Mouse (Mus musculus): Measurements from ENCODE around the gene Gm20547. TPM values are rescaled to one million over a fixed set of nuclear protein-coding genes. Genes with fewer than 3 reads are reported as not detected.
A peak's percentile ranks its signal among the peaks of the same experiment; 100 is the strongest.

Gene Gm20547
- total RNA-seq, 1 experiment from 2014 or later = not detected

DNA sequence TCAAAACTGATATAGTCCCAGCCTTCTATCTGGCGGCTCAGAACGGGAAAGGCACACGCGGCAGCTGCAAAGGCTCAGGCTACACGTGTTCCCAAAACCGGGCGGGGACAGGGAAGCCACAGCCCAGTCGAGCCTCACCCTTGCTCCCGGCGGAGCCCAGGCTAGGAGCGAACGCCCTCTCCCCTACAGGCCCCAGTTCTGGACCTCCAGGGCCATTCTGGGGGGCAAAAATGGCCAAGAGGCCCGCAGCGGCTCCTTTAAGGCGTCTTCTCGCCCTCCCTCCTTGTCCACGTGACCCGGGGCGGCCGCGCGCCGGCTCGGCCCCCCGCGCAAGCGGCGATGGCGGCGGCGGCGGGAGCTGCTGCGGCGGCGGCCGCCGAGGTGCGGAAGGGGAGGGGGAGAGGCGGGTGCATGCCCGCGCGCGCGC, 16.3 kb upstream of the Gm20547 start, which contains the start of the genes C2 and Ehmt2:
Gene C2, minus strand, starts transcription at position 106 of the 427 bp plus-strand sequence.
Gene Ehmt2, plus strand, starts transcription at position 310 of the 427 bp plus-strand sequence.
- ATAC-seq (replicated peaks; ENCODE audit: insufficient number of reproducible peaks, low FRiP score, low TSS enrichment, poor library complexity, severe bottlenecking) = peak; percentile 22

DNA sequence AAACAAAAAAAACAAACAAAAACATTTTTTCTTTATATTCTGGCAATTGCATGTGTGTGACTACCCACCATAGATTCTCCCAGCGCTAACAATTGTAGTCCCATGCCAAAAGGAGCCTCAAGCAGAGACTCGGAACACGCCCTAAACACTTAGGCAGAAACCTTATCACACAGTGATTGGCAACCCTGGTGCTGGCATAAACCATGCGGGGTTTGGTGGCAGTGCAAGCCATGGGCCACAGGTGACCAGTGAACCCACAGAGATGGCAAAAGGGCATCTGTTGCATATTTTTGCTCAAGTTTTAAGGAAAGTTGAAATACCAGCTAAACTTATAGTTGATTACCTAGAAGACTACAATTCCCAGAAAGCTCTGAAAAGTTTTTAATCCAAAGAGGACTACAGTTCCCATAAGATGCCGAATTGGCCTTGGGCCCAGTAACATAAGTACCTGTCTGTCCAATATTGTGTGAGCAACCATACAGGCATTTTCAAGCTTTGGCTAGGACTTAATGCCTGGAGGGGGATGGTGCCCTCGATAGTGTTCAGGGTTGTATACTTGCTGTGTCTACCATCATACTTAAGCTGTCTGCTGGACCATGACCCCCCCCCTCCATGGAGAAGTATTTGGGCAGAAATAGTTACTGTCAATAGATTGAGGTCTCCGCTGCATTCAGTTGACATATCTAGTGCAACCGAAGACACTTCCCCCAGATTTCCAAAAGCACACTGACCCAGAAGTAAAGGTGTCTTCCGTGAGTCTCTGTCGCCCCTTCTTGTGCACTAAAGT, 15.7 kb upstream of the Gm20547 start:
- no peak for ATAC-seq (replicated peaks; ENCODE audit: insufficient number of reproducible peaks, low FRiP score, low TSS enrichment, poor library complexity, severe bottlenecking)

DNA sequence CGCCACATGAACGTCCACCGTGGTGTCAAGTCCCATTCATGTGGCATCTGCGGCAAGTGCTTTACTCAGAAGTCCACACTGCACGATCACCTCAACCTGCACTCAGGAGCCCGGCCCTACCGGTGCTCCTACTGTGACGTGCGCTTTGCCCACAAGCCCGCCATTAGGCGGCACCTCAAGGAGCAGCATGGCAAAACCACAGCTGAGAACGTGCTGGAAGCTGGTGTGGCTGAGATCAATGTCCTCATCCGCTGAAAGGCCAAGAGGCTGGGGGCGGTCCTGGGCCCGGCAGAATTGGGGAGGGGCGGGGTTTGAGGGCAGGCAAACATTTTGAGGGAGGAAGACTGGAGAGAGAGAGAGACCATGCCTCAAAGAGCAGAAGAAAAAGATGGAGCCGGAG, 14.5 kb upstream of the Gm20547 start:
- no peak for ATAC-seq (replicated peaks; ENCODE audit: insufficient number of reproducible peaks, low FRiP score, low TSS enrichment, poor library complexity, severe bottlenecking)

DNA sequence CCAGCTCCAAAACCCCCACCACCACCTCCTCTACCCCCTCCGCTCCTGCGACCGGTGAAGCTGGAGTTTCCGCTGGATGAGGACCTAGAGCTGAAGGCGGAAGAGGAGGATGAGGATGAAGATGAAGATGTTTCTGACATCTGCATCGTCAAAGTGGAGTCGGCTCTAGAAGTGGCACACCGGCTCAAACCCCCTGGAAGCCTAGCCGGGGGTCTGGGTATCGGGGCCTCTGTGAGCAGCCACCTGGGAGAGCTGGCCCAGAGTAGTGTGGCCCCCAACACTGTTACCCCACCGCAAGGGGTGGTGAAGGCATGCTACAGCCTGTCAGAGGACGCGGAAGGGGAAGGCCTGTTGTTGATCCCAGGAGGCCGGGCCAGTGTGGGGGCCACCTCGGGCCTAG, 13.9 kb upstream of the Gm20547 start:
- ATAC-seq (replicated peaks; ENCODE audit: insufficient number of reproducible peaks, low FRiP score, low TSS enrichment, poor library complexity, severe bottlenecking) = no peak

DNA sequence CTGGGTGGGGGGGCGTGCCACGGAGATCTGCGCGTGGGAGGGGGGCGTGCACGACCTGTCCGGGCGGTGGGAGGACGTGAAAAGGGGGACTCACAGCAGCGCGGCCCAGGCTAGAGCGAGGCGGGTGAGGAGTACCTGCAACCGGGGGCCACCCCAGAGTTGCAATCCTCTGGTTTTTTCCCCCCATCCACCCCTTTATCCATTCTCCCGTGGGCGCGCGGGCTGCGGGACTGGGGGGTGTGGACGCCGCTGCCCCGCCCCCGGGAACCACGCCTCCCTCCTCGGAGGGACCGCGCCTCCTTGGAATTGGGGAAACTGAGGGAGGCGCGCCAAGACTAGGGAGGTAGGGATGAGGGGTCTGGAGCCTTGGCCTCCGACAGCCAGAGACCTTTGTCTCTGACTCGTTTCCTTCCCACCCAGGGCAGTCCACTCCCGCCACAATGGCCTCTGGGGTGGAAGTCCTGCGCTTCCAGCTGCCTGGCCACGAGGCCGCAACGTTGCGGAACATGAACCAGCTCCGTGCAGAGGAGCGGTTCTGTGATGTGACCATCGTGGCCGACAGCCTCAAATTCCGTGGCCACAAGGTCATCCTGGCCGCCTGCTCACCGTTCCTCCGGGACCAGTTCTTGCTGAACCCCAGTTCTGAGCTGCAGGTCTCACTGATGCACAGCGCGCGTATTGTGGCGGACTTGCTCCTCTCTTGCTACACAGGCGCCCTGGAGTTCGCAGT, 13.1 kb upstream of the Gm20547 start:
- no peak for ATAC-seq (replicated peaks; ENCODE audit: insufficient number of reproducible peaks, low FRiP score, low TSS enrichment, poor library complexity, severe bottlenecking)

DNA sequence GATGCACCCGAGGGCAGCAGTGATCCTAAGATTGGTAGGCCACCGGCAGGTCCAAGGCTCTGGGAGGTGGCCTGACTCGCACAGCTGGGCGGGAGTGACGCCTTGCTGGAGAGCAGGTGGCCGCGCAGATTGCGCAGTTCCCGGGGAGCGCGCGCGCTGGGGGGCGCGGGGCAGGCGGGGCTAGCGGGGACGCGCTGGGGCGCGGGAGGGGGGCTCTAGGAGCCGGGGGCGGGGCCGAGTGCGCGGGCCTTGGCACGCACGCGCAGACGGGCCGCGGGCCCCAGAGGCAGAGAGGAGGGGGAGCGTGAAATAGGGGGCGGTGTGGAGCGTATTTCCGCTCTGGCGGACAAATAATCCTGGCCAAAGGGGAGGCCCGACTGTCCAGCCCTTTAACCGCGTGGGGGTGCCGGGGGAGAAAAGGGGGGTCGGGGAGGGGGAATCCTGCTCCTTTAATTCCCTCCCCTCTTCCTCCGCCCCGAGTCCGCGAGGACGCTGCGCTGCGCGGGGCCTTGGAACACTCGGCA, 12.3 kb upstream of the Gm20547 start:
- ATAC-seq (replicated peaks; ENCODE audit: insufficient number of reproducible peaks, low FRiP score, low TSS enrichment, poor library complexity, severe bottlenecking) = peak; percentile 69

DNA sequence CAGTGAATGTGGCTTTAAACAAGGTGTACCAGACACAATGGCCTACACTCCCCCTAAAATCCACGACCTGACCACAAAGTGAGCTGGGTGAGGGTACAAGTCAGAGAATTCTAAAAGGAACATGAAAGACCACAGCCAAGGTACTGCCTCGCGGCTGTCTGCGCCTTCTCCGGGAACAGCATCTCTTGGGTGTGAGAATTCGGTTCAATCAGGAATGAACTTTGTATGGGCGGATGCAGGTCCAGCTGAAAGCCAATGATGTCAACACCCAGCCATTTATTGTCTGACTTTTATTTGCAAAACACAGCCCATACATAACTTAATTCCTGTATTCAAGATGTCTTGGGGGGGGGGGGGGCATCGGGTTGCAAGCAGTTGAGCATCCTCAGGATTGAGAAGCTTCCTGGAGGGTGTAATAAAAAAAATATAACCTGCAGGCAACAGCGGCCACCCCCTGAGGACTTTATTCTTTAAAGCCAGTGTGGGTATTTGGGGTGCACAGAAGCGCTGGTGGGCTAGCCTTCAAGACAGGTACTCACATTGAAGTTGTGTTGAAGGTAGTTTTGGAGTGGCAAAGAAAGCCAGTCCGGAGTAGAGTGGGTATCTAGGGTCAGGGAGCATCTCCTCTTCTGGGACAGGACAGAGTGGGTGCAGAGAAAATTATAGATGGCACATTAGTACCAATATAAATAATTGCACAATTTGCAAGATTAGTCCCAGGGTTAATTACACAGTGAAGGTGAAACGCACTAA, 11.4 kb upstream of the Gm20547 start:
- no peak for ATAC-seq (replicated peaks; ENCODE audit: insufficient number of reproducible peaks, low FRiP score, low TSS enrichment, poor library complexity, severe bottlenecking)

DNA sequence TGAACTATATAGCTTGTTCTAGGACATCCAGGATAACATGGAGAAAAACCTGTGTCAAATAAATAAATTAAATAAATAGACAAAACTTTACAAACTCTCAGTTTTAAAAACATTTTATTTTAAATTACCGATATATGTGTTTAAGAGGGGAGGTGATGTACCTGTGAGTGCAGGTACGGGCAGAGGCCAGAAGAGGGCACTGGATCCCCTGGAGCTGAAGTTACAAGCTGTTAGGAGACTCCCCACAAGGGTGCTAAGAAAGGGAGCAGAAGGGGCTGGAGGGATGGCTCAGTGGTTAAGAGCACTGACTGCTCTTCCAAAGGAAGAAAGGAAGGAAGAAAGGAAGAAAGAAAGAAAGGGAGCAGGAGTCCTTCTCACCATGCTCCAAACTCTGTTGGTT, 9.5 kb upstream of the Gm20547 start:
- no peak for ATAC-seq (replicated peaks; ENCODE audit: insufficient number of reproducible peaks, low FRiP score, low TSS enrichment, poor library complexity, severe bottlenecking)

DNA sequence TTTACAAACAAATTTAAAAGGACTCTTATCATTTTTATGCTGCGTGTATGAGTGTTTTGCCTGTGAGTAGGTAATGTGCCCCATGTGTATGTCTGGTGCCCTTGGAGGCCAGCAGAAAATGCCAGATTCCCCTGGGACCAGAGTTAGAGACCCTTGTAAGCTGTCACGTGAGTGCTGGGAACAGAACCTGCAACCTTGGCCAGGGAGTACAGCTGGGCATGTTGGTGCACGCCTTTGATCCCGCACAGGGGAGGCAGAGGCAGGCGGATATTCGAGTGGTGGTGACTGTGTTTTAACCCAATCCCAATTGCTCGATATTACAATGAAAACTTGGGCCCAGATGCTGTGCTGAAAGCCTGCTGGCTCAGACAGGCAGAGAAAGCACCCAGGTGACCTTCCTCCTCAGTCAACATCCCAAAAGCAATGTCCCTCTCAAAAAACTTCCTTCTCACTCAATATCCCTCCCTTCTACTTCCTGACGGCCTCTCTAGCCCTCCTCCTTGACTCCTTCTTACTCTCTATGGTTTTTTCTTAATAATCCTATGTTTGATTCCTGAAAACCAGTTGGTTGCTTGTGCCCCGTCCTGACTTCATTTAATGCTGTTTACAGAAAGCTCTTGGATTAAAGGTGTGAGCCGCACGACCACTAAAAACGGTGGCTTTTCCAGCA, 8.4 kb upstream of the Gm20547 start:
- ATAC-seq (replicated peaks; ENCODE audit: insufficient number of reproducible peaks, low FRiP score, low TSS enrichment, poor library complexity, severe bottlenecking) = no peak

DNA sequence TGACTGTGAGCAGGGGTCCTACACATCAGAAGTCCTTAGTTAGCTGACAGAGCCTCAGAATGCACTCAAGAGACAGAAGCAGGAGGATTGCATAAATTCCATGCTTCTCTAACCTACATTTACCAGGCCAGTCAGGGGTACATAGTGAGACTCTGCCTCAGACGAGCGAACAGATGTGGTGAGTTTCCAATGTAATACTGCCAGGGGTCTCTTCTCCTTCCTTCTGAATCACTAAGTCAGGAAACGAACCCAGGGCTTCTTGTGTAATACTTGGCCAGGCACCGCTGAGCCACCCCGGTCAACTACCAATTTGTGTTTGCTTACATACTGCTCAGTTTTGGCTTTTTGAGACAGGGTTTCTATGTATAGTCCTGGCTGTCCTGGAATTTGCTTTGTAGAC, 6.1 kb upstream of the Gm20547 start:
- no peak for ATAC-seq (replicated peaks; ENCODE audit: insufficient number of reproducible peaks, low FRiP score, low TSS enrichment, poor library complexity, severe bottlenecking)

DNA sequence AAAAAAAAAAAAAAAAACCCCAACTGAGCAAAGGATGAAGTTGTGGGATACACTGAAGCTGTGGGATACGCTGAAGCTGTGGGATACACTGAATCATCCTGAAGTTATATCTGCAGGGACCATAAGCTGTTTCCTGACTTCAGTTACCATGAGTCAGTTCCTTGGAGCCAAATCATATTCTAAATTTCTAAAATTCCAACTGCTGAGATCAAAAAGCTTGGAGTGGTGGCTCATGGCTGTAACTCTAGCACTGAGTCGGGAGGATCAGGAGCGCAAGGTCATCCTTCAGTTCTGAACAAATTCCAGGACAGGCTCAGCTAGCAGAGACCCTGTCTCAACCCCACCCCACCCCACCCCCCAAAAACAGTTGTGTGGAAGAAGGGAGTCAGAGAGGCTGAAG, 3.8 kb upstream of the Gm20547 start:
- ATAC-seq (replicated peaks; ENCODE audit: insufficient number of reproducible peaks, low FRiP score, low TSS enrichment, poor library complexity, severe bottlenecking) = no peak

DNA sequence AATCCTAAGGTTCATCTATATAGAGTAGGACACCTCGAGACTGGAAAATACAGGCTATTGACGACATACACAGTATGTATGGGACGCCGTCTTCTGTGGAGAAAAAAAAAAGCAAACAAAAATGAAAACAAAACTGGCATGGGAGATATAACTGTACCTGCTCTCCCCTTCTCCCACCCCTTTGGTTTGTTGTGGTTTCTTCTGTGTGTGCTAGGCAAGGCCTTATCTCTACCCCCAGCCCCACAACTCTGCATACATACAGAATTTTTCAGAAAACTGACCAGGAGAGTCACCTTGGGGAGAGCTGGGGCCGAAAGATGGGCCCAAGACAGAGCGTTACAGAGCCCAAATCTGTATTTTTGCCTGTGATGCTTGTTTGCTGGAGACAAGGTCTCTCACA, 2.9 kb upstream of the Gm20547 start:
- no peak for ATAC-seq (replicated peaks; ENCODE audit: insufficient number of reproducible peaks, low FRiP score, low TSS enrichment, poor library complexity, severe bottlenecking)

DNA sequence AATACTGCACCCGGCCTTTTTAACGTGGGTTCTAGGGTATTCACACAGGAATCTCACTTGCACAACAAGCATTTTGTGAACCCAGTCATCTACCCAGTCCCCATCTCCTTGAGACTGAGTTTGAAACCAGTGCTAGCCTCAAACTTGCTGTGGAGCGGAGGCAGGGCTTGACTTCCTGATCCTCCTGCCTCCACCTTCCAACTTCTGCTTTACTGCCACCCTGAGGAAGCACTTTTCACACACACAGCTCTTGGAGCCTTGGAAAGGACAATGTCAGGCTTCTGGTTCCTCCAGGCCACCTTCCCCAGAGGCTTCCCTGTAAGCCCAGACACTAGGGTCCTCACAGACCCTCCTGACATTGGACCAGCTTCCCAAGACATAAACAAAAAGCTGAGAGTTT, 1.5 kb upstream of the Gm20547 start:
- ATAC-seq (replicated peaks; ENCODE audit: insufficient number of reproducible peaks, low FRiP score, low TSS enrichment, poor library complexity, severe bottlenecking) = peak; percentile 65; the same call in 1 of the 2 replicates

DNA sequence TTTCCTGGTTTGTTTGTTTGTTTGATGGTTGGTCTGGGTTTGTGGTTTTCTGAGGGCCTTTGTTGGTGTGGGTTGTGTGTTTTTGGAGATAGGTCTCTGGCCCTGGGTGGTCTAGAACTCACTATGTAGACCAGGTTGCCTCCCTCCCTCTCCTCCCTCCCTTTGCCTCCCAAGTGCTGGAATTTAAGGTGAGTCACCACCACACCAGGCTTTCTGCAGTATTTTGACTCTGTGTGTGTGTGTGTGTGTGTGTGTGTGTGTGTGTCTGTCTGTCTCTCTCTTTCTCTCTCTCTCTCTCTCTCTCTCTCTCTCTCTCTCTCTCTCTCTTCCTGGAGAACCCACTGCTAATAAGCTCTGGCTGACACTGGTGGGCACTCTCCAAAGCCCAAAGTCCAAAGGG, 676 bp downstream of the Gm20547 start:
- no peak for ATAC-seq (replicated peaks; ENCODE audit: insufficient number of reproducible peaks, low FRiP score, low TSS enrichment, poor library complexity, severe bottlenecking)

DNA sequence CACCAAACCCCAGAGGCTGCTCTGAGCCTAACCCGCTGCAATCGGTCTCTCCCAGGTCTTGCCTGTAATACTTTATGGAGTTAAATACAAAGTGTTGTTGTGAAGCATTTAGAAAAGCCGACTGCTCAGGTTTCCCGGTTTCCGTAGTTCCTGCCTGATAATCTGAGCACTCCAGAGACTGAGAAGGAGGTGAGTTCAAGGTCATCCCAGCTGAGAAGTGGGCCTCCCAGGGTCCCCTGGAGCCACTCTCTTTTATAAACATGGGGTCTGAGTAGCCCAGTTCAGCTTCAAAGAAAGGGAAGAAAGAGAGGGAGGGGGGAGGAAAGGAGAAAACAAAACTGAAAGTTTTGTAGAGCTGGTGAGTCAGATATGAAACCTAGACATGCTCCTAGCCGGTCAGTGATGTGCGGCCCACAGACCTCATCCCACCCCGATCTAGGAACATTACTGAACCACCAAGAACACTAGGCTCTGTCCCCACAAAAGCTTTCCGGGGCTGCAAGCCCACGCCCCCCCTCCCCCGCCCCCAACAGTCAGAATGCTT, 2.4 kb downstream of the Gm20547 start, which contains the start of gene Zbtb12:
Gene Zbtb12, plus strand, starts transcription at position 148 of the 544 bp plus-strand sequence.
- ATAC-seq (replicated peaks; ENCODE audit: insufficient number of reproducible peaks, low FRiP score, low TSS enrichment, poor library complexity, severe bottlenecking) = no peak

DNA sequence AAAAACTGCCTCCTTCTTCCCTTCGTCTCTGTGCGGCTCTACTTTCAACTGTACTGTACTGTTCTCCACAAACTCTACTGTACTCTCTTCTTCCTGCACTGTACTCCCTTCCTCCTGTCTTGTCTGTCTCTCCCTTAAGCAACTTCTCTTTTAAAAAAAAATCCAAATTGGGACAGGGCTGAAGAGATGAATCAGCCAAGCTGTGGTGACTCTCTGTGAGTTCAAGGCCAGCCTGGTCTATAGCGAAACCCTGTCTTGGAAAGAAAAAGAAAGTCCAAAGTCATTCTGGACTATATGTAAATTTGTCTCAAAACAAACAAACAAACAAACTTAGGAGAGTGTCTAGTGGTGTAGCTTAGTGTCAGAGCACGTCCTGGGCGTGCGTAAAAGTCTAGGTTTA, 7.5 kb downstream of the Gm20547 start:
- ATAC-seq (replicated peaks; ENCODE audit: insufficient number of reproducible peaks, low FRiP score, low TSS enrichment, poor library complexity, severe bottlenecking) = no peak

DNA sequence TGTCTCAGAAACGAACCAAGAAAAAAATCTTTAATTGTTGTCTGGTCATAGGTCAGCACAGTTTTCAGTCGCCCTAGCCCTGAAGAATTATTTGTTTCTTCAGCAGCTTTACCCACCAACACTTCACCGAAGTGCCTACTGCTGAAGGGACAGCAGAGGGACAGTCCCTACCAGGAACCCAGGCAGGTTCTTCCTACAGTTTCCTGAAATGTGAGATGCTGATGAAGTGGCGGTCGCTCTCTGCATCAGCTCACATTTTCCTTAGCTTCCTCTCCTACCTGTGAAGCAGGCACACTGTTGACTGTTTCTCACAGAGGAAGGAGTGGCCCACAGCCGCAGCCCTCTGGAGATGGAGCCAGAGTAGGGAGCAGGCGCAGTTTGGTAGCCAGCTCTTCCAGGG, 15.9 kb downstream of the Gm20547 start:
- ATAC-seq (replicated peaks; ENCODE audit: insufficient number of reproducible peaks, low FRiP score, low TSS enrichment, poor library complexity, severe bottlenecking) = no peak

DNA sequence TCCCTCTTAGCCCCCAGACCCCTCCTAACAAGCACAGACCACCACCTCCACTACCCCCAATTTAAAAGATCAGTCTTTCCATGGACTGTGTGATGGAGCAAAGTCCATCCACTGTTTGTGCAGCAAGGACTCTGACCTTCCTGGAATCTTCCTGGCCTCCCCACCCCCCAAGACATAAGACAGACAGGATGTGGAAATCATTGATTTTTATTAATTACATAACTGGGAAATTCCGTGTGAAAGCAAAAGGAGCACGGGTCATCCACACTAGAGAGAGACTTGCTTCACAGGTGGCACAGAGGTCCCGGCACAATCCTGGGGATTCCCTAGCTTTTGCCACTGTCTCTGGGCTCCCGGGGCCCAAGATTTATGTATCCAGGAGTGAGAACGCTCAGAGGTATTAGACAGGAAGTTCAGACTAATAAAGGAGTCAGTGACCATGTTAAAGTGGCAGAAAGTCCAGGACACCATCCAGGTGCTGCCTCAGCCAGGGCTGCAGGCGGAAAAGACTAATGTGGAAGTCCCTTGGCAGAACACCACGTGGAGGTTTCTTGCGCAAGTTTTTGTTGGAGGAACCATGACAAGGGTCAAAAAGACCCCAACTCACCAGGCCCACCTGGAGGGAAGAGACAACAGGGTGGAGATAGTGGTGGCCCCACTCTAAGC, 19.3 kb downstream of the Gm20547 start, which contains the start of gene Cfb:
Gene Cfb, minus strand, starts transcription at position 103 of the 666 bp plus-strand sequence.
- ATAC-seq (replicated peaks; ENCODE audit: insufficient number of reproducible peaks, low FRiP score, low TSS enrichment, poor library complexity, severe bottlenecking) = no peak
